Mouse (Mus musculus) intestine, embryonic 14.5 days (tissue): Measurements from ENCODE around the gene Prpsap2. TPM values are rescaled to one million over a fixed set of nuclear protein-coding genes. Genes with fewer than 3 reads are reported as not detected.
"Not testable (repeated sequence)": the region's sequence is repeated elsewhere in the genome, so short reads cannot be mapped to it uniquely, and the experiment has no call there.

Experiments used
- ATAC-seq: fragments of 200-750 bp; cut with Nextera tagmentation; replicated peaks from 2 replicates; pipeline ENCODE4 v1.8.0; 2017; ENCODE audit warnings: low read depth, moderate number of reproducible peaks, moderate TSS enrichment, moderate library complexity; ENCODE audit not compliant: low FRiP score, low TSS enrichment
- DNase-seq: peaks from one replicate; pipeline ENCODE4 v3.0.0-alpha.2; 2018; ENCODE audit warnings: low spot score
- H3K27ac ChIP-seq: fragments of 300-500 bp; sonication (generic); 2 replicates; pipeline ENCODE4 v1.5.1; 2014; ENCODE audit warnings: low read depth, mild to moderate bottlenecking, control low read depth
- H3K27me3 ChIP-seq: fragments of 300-500 bp; sonication (generic); replicated peaks from 2 replicates; pipeline ENCODE4 v1.6.1; 2014; ENCODE audit warnings: low read length, control low read depth; ENCODE audit not compliant: control insufficient read depth, insufficient read depth
- H3K36me3 ChIP-seq: fragments of 300-500 bp; sonication (generic); 2 replicates; pipeline ENCODE4 v1.6.1; 2014; ENCODE audit warnings: low read length, control low read depth; ENCODE audit not compliant: control insufficient read depth, insufficient read depth
- H3K4me1 ChIP-seq: fragments of 300-500 bp; sonication (generic); replicated peaks from 2 replicates; pipeline ENCODE4 v1.6.1; 2014; ENCODE audit warnings: low read length, control low read depth, mixed read lengths; ENCODE audit not compliant: control insufficient read depth, insufficient read depth
- H3K4me2 ChIP-seq: fragments of 300-500 bp; sonication (generic); 2 replicates; pipeline ENCODE4 v1.6.1; 2014; ENCODE audit warnings: low read length
- H3K4me3 ChIP-seq: fragments of 300-500 bp; sonication (generic); 2 replicates; pipeline ENCODE4 v1.5.1; 2014; ENCODE audit warnings: low read depth, low read length, control low read depth, mixed read lengths
- H3K9ac ChIP-seq: fragments of 300-500 bp; sonication (generic); 2 replicates; pipeline ENCODE4 v1.6.1; 2014; ENCODE audit warnings: mild to moderate bottlenecking, low read length
- H3K9me3 ChIP-seq: fragments of 300-500 bp; sonication (generic); 2 replicates; pipeline ENCODE4 v1.6.1; 2016; ENCODE audit warnings: low read length, control low read depth; ENCODE audit not compliant: control insufficient read depth
- WGBS: fragments of 180-500 bp; shearing (Covaris S2); extraction: QIAGEN DNeasy Blood & Tissue Kit; methylation state at CpG from one replicate; pipeline ENCODE4 v1.1.7; 2014; 5-methylcytosine and 5-hydroxymethylcytosine counted together
- polyA plus RNA-seq: library from polyadenylated mRNA; unstranded; fragments of >200 nt; fragmentation: Nextera tagmentation; extraction: Ambion mirVana; gene quantifications from 2 replicates; pipeline ENCODE4 v1.2.1, GENCODE M21; 2014

Prpsap2 gene
- 22.7 and 25.4 TPM in 2 replicates for polyA plus RNA-seq

DNA sequence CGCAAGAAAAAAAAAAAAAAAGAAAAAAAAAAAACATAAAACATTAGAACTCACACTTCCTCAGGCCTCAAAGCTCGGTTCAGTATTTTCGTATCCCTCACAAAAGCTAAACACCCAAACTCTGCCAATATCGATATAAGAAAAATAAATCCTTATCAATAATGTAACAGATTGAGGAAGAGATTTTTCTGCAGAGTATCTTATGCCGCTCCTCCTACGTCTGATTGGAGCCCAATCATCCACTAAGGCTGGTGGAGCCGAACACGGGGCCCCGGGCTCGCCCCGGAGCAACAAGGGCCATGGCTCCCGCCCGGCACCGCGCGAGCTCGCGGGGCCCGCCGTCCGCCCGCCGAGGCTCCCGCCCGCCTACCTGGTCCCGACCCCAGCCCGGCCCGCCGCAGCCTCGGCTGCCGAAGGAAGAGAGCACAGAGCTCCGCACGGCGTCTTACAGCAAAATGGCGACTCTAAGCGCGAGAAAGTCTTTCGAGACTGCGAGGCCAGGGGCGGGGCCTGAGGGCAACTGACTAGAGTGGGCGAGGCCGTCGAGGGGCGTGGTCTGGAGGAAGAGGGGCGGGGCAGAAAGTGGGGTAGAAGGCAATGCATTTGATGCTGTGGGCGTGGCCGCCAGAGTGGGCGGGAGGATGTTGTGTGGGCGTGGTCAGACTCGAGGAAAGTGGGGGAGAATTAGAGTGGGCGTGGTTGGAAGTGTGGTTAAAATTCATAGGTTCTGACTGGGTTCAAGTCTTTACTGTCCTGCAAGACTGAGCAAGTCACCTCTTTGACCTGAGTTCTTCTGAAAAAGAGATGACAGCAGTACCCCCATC, at the start of gene Prpsap2:
Gene Prpsap2, minus strand, starts transcription at position 505 of the 824 bp plus-strand sequence.
- Histone ChIP-seq H3K9ac (peak within 1 kb of the TSS; percentile 74), H3K4me1 (0 out of 2 replicates have a peak, but pooled peaks cover 4% of the 10 kb centered on the region), H3K9me3 (no peaks in the 10 kb centered on the region), H3K4me3 (peak within 1 kb of the TSS; percentile 67), H3K4me2 (peak within 1 kb of the TSS; percentile 51), H3K27me3 (no peaks in the 10 kb centered on the region), H3K36me3 (peaks cover 4% of the 10 kb centered on the region; the same call in 1 of the 2 replicates), H3K27ac (peak within 1 kb of the TSS; percentile 89)
- WGBS = under 1% methylated on average over 51 of the region's 51 CpGs
- DNase-seq = peak; percentile 100
- peak; percentile 97 for ATAC-seq

DNA sequence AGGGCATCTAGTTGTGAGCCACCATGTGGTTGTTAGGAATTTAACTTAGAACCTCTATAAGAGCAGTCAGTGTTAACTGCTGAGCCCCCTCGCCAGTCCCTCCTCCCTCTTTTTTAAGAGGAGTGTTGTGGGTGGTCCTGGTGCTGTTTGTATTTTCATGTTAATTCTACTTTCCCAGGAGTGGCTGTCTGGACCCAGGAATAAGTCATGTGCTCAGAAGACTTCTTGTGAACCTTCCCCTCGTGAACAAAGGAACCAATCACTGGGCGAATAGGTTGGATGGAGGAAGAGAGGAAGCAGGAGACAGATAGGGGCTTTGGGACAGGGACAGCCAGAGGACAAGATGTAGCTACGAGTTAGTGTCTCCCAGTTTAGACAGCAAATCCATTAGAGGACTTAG, 47.9 kb upstream of the Prpsap2 start:
- ATAC-seq (no peak), DNase-seq (no peak)
- H3K4me3 ChIP-seq = no peak overlapping the region
- H3K9me3 ChIP-seq = no peaks in the 10 kb centered on the region
- H3K9ac ChIP-seq = no peak overlapping the region
- no peaks in the 10 kb centered on the region for H3K27me3 ChIP-seq
- H3K36me3 ChIP-seq = peaks cover 60% of the 10 kb centered on the region
- WGBS = 48% methylated on average over 4 of the region's 4 CpGs
- H3K4me2 ChIP-seq = no peak overlapping the region
- H3K27ac ChIP-seq = no peak overlapping the region
- no peaks in the 10 kb centered on the region for H3K4me1 ChIP-seq

DNA sequence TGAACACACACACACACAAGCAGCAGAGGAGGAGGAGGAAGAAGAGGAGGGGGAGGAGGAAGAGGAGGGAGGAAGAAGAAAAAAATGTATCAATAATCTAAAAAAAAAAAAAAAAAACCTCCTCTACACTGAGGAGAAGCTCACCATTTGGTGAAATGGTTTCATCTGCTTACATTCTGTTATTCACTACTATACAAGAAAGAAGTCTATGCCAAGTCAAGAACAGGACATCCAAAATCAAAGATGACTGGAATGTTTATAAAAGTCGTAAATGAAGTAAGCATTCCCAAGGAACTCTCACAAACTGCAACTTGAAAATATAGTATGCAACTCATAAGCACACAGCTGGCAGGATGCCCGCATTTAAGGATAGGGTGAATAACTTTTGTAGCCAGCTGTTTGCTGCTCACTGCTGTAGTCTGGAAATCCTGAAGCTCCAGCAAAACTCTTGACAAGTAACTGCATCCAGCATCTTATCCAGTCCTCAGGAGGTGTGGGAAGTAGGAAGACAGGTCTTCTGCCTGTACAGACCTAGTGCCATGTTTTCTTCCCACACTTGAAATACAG, 46.7 kb upstream of the Prpsap2 start:
- peaks cover 52% of the 10 kb centered on the region for H3K36me3 ChIP-seq
- H3K4me2 ChIP-seq = no peak overlapping the region
- no peak for DNase-seq
- H3K4me1 ChIP-seq = no peaks in the 10 kb centered on the region
- no peaks in the 10 kb centered on the region for H3K27me3 ChIP-seq
- ATAC-seq = no peak
- 65% methylated on average over 2 of the region's 2 CpGs for WGBS
- no peaks in the 10 kb centered on the region for H3K9me3 ChIP-seq
- H3K4me3 ChIP-seq = no peak overlapping the region
- H3K9ac ChIP-seq = no peak overlapping the region
- peak overlapping the region; percentile 54; the same call in 1 of the 2 replicates for H3K27ac ChIP-seq

DNA sequence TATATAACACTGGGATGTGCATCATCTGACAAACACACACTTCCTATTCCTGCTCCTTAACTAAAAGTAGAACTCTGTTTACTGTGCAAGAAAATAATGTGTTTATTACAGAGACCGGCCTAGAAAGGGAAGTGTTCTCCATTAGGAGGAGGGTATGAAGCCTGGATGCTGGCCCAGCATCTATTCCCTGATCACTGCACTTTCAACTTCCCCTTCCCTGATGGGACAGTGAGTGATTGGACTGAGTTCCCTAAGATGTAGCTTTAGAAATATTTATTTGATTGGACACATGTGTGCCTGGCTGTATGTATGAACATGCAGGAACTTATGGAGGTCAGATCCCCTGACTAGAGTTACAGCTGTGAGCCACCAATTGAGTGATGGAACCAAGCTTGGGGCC, 31.6 kb upstream of the Prpsap2 start:
- H3K4me1 ChIP-seq = no peaks in the 10 kb centered on the region
- DNase-seq (no peak), ATAC-seq (no peak)
- no peaks in the 10 kb centered on the region for H3K9me3 ChIP-seq
- no peak overlapping the region for H3K4me3 ChIP-seq
- no peak overlapping the region for H3K9ac ChIP-seq
- no peak overlapping the region for H3K27ac ChIP-seq
- no peak overlapping the region for H3K4me2 ChIP-seq
- H3K36me3 ChIP-seq = peaks cover 42% of the 10 kb centered on the region
- WGBS = 79% methylated on average over 1 of the region's 1 CpGs
- H3K27me3 ChIP-seq = no peaks in the 10 kb centered on the region

DNA sequence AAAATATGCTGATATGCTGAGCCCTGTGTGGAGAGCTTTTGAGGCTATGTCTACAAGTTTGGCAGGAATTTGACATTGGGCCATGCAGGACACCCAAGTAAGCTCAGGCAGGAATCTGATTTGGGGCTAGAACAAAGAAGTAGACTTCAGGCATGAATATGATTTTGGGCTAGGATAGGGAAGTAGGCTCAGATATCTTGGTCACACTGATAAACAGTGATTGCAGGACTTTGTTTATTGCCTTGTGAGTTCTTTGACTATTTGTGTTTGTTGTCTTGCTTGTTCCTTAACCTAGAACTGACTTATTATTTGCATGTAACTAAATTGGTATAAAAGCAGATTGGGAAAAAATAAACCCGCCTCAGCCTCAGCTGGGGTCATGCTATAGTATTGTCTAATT, 26.7 kb upstream of the Prpsap2 start:
- H3K4me3 ChIP-seq = no peak overlapping the region
- ATAC-seq (no peak), DNase-seq (no peak)
- H3K9ac ChIP-seq = no peak overlapping the region
- H3K27ac ChIP-seq = no peak overlapping the region
- no peak overlapping the region for H3K4me2 ChIP-seq
- no peaks in the 10 kb centered on the region for H3K4me1 ChIP-seq
- WGBS = 90% methylated on average over 1 of the region's 1 CpGs
- H3K27me3 ChIP-seq = no peaks in the 10 kb centered on the region
- H3K9me3 ChIP-seq = no peaks in the 10 kb centered on the region
- peaks cover 67% of the 10 kb centered on the region for H3K36me3 ChIP-seq

DNA sequence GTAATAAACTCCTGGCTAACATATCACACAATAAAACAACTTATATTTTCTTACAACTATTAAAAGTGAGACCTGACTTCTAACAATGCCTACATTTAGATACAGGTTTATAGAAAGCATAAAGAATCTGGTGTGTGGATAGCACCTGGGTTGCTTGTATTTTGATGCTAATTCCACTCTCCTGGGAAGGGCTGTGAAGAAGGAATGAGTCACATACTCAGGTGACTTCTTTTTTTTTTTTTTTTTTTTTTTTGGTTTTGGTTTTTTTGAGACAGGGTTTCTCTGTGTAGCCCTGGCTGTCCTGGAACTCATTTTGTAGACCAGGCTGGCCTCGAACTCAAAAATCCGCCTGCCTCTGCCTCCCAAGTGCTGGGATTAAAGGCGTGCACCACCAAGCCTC, 20.6 kb upstream of the Prpsap2 start:
- not testable (repeated sequence) for H3K4me3 ChIP-seq, H3K4me1 ChIP-seq, H3K4me2 ChIP-seq, H3K27me3 ChIP-seq, DNase-seq, H3K9ac ChIP-seq, H3K27ac ChIP-seq, H3K9me3 ChIP-seq, ATAC-seq
- H3K36me3 ChIP-seq = peaks cover 63% of the 10 kb centered on the region
- 83% methylated on average over 3 of the region's 3 CpGs for WGBS

DNA sequence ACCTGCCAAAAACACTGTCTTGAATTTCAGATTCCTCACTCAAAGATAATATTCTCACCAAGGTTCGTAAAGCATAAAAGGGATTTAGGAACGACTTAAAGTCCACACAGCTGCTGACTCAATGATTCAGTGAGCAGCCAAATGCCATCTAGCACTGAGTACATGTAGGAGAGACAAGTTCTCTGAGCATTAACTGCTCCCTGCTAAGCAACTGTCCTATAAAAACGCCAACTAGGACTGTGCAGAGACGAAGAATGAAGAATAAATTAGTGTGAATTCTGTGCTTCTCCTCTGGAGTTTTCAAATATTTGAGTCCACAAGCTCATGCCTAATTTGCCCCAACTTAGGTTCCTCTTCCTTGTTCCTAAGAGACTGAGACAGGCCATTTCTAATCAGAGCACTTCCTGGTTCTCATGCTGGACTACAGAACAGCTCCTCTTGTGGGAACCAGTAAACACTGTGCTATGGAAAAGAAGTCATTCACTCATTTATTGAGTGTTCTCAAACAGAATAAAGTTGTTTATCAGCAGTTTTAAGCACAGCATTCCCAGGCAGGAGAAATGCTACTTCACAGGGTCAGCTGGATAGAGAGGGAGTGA, 12.8 kb upstream of the Prpsap2 start:
- no peak overlapping the region for H3K9ac ChIP-seq
- H3K27me3 ChIP-seq = no peaks in the 10 kb centered on the region
- peaks cover 39% of the 10 kb centered on the region for H3K36me3 ChIP-seq
- H3K4me3 ChIP-seq = no peak overlapping the region
- DNase-seq (no peak), ATAC-seq (no peak)
- no peak overlapping the region for H3K4me2 ChIP-seq
- no peaks in the 10 kb centered on the region for H3K9me3 ChIP-seq
- H3K4me1 ChIP-seq = no peaks in the 10 kb centered on the region
- 88% methylated on average over 4 of the region's 4 CpGs for WGBS
- H3K27ac ChIP-seq = no peak overlapping the region

DNA sequence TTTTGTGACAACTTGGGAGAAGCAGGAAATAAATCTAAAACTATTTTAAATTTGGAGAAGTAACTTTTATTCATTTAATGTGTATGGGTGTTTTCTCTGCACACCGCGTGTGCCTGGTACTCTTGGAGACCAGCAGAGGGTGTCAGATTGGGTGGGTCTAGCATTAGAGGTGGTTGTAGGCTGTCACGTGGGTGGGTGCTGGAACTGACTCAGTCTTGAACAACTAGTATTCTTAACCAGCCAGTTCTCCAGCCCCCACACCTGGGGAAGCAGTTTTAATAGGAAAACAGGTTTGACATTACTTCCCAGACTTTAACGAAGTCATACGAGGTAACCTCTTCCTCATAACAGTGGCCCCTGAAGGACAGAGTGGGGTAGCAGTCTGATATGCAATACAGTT, 1.4 kb downstream of the Prpsap2 start:
- Histone ChIP-seq H3K27ac (no peak overlapping the region), H3K9ac (no peak overlapping the region), H3K4me1 (0 out of 2 replicates have a peak, but pooled peaks cover 4% of the 10 kb centered on the region), H3K4me3 (peak overlapping the region; percentile 67), H3K9me3 (no peaks in the 10 kb centered on the region), H3K4me2 (peak overlapping the region; percentile 51), H3K27me3 (no peaks in the 10 kb centered on the region), H3K36me3 (peaks cover 13% of the 10 kb centered on the region)
- DNase-seq = peak; percentile 54
- no peak for ATAC-seq
- WGBS = 76% methylated on average over 5 of the region's 5 CpGs
